Comparison of ENCODE assay signal across 29 mouse cellular contexts in genomic region chr11:54206993-54207392, GRCm38 (mm10). TPM values are rescaled to one million over a fixed set of nuclear protein-coding genes. Genes with fewer than 3 reads are reported as not detected.
"Had no signal": no experiment of that assay in that cellular context is flagged by ENCODE, and none has a peak within 500 bp of the region (broad histone marks: within the 10 kb centered on the region; RNA-seq: fewer than 3 reads in every experiment).

No protein-coding gene starts in this region.

- H3K9me3 ChIP-seq: kidney, embryonic 15.5 days; liver, embryonic 13.5 days; midbrain, embryonic 12.5 days; midbrain, embryonic 15.5 days; neural tube, embryonic 12.5 days; neural tube, embryonic 15.5 days had no signal

- H3K36me3 ChIP-seq: kidney, embryonic 15.5 days; liver, embryonic 13.5 days; midbrain, embryonic 12.5 days; midbrain, embryonic 15.5 days; neural tube, embryonic 12.5 days; neural tube, embryonic 15.5 days had no signal

- H3K4me3 ChIP-seq: kidney, embryonic 15.5 days; left cerebral cortex, adult 2 months; liver, embryonic 13.5 days; midbrain, embryonic 12.5 days; midbrain, embryonic 15.5 days; neural tube, embryonic 12.5 days; neural tube, embryonic 15.5 days had no signal

- DNase-seq: kidney, postnatal 25 days; layer of hippocampus, postnatal 36 days; liver, embryonic 13.5 days; right cerebral cortex, adult 18-20 months; right cerebral cortex, postnatal 14 days; right cerebral cortex, postnatal 4 days; thymus, adult 2 months; thymus, postnatal 14 days; thymus, postnatal 4 days had no signal

- H3K27ac ChIP-seq: kidney, embryonic 15.5 days; left cerebral cortex, adult 2 months; liver, embryonic 13.5 days; macrophage; midbrain, embryonic 12.5 days; midbrain, embryonic 15.5 days; neural tube, embryonic 12.5 days; neural tube, embryonic 15.5 days; stomach, postnatal 0 days had no signal

- ATAC-seq: inflammation-experienced regulatory T-cells, adult 6 months; intestine, embryonic 16.5 days; midbrain, embryonic 15.5 days had no signal

- H3K9ac ChIP-seq: kidney, embryonic 15.5 days; liver, embryonic 13.5 days; midbrain, embryonic 12.5 days; midbrain, embryonic 15.5 days; neural tube, embryonic 12.5 days; neural tube, embryonic 15.5 days had no signal

- H3K4me1 ChIP-seq: midbrain, embryonic 12.5 days; midbrain, embryonic 15.5 days; neural tube, embryonic 12.5 days; neural tube, embryonic 15.5 days had no signal

- H3K27me3 ChIP-seq: kidney, embryonic 15.5 days; liver, embryonic 13.5 days; midbrain, embryonic 12.5 days; midbrain, embryonic 15.5 days; neural tube, embryonic 12.5 days; neural tube, embryonic 15.5 days had no signal

- H3K4me2 ChIP-seq: kidney, embryonic 15.5 days; liver, embryonic 13.5 days; midbrain, embryonic 12.5 days; midbrain, embryonic 15.5 days; neural tube, embryonic 12.5 days; neural tube, embryonic 15.5 days had no signal

RNA-seq across cellular contexts. Expression of gene Csf2, which starts 42.5 kb away (rescaled TPM):
- total RNA-seq: layer of hippocampus, adult 8-10 months; layer of hippocampus, postnatal 10 days; layer of hippocampus, postnatal 36 days; left cerebral cortex, adult 2 months; left cerebral cortex, postnatal 10 days; left cerebral cortex, postnatal 36 days; liver, adult 2 months; megakaryocyte, adult 5-6 weeks had no signal
- polyA plus RNA-seq: kidney, embryonic 15.5 days; limb, embryonic 11.5 days; limb, embryonic 14.5 days; liver, adult 2 months; liver, embryonic 13.5 days; liver, embryonic 16.5 days; macrophage; midbrain, embryonic 12.5 days; midbrain, embryonic 15.5 days; neural tube, embryonic 12.5 days; neural tube, embryonic 15.5 days; stomach, embryonic 14.5 days; stomach, postnatal 0 days had no signal
